Mouse (Mus musculus) gonadal fat pad, adult 2 months (tissue): ENCODE data around the gene Sh2d1b1. TPM values are rescaled to one million over a fixed set of nuclear protein-coding genes. Genes with fewer than 3 reads are reported as not detected.
"Not testable (repeated sequence)": the region's sequence is repeated elsewhere in the genome, so short reads cannot be mapped to it uniquely, and the experiment has no call there.

ENCODE experiments used
- DNase-seq: peaks from one replicate; pipeline ENCODE4 v3.0.0-alpha.2; 2012; ENCODE audit warnings: low read depth
- polyA plus RNA-seq: library from polyadenylated mRNA; depleted of rRNA; stranded (reverse); fragments of >200 nt; gene quantifications from 2 replicates; pipeline ENCODE4 v1.2.3, GENCODE M21; 2012; rRNA removed

Sh2d1b1 gene
- polyA plus RNA-seq, result 0.23 and 0.39 TPM in 2 replicates

- no peak for DNase-seq
Observed at GRCm38 (mm10) chr1:170277016-170277415, at the start of gene Sh2d1b1. TSS of gene Sh2d1b1 (plus strand) at chr1:170277320.

- not testable (repeated sequence) for DNase-seq
Observed at GRCm38 (mm10) chr1:170232688-170233087, 44.4 kb upstream of the Sh2d1b1 start, which contains the start of gene Sh2d1b2. TSS of gene Sh2d1b2 (plus strand) at chr1:170232749.

DNA sequence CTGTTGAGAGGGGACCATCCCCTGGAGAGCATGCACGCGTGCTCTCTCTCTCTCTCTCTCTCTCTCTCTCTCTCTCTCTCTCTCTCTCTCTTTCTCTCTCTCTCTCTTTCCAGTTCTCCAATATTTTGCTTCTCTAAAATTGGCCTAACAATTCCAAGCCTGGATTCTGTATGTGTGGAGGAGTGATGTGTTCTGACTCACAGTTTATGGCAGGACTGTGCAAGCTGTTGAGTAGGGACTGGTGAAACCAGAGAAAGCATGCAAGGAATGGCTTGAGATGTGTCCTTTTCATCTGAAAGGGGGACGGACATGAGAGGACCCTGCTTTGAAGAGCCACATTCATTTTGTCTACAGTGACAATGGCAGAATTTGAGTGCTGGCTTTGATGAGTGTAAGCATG, 32.1 kb upstream of the Sh2d1b1 start:
- DNase-seq, result no peak

DNA sequence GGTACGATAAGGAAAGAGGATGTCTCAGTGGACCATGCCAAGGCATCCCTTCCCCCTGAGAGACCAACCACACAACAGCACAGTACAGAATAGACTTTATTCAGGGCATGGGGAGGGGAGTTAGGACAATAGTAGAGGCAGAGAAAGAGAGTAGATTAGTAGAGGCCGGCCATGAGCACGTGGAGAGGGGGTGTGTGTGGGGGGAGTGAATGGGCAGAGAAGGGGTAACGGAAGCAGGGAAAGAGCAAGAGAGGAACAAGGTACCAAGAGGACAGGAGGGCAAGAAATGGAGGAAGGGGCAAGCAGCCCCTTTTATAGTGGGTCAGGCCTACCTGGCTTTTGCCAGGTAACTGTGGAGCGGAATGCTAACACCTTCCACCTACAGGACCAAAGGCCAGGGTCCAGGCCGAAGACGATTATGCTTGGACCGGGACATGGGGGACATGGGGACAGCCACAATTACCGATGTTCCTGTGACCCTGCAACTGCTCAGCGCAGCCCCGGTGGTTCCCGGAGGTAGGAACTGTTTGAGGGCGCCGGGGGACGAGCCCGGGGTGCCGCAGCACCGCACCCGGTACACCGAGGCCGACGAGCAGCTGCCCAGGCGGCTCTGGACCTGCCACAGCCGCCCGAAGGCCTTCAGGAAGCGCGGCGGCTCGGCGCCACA, 22.1 kb upstream of the Sh2d1b1 start:
- no peak for DNase-seq

DNA sequence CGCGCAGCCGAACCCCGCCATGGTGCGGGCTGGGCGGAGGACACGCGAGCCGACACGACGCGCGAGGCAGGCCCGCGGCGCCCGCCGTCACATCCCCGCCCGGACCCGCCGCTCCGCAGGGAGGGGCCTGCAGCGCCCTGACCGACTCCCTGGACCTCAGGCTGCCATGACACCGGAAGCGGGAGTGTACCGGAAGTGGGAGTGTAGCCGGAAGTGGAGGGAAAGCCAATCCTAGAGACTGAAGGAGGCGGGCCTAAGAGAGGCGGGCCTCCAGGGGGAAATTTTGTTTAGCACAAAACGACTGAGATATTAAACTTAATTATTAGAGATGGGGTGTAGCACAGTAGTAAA, 21.6 kb upstream of the Sh2d1b1 start:
- DNase-seq, result peak; percentile 19

DNA sequence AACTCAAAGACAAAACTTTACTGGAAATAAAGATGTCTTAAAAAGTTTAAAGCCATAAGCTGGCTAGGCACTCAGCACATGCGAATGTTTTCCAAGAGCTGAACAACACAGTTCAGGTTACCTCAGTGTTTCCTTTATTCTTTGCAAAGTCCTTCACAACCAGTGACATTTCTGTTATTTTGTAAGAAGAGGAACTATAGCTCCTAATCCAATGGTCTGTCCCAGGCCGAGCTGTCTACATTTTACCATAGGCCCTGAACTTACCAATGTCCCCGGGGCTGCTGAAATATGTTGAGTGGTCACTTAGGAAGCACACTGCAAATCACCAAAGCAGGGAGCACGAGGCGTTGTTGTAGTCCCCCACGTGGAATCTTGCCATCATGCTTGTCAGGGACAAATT, 6.8 kb upstream of the Sh2d1b1 start:
- no peak for DNase-seq

DNA sequence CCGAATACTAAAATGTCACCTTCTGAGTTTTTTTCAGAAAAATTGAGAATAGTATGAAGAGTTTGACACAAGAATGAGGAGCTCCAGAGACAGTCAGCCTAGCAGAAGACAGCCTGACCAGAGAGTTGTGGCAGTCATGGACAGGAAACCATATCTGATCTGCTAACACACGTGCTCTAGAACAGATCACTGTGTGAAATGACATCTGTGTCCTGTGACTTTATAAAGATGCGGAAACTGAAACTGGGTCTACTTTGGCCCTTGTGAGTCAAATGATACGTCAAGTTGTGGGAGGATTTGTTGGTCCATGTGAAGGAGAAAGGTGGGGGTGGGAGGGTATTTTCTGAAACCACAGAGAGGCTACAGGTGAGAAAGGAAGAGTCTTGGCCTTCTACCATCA, 6.4 kb upstream of the Sh2d1b1 start:
- DNase-seq, result no peak

- no peak for DNase-seq
Observed at GRCm38 (mm10) chr1:170273252-170273651, 3.9 kb upstream of the Sh2d1b1 start.

GRCm38 (mm10) chr1:170282415-170283129, 5.5 kb downstream of the Sh2d1b1 start:
- DNase-seq, result no peak

DNA sequence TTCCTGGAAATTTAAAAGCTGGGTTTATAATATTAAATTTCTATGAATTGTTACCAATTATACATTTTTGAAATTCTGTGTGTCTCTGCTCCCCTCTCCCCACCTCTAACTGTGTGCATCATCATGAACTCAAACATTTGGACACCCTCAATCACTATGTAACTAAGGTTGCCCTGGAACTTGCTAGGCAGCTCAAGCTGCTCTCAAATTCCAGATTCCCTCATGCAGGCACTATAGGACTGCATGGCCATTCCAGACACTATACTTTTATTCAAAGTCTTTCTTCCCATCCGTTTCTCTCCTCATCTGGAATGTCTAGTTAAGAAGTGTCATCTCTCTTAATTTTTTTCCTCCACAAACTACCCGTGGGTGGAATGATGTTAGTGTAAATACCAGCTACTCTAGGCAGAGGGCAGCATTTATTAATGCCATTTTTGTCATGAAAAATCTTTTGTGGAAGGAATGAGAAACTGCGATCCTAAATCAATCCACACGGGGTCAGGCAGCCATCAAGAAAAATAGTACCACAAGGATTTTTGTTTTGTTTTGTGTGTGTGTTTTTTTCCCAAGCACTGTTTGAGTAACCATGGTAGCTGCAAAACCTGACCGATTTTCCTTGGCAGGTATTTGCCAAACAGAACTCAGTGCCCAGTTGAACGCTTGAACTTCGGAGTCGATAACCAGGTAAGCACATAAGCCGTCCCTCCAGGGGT, 15.3 kb downstream of the Sh2d1b1 start:
- DNase-seq, result peak; percentile 20

GRCm38 (mm10) chr1:170293257-170293656, 16.1 kb downstream of the Sh2d1b1 start:
- no peak for DNase-seq

DNA sequence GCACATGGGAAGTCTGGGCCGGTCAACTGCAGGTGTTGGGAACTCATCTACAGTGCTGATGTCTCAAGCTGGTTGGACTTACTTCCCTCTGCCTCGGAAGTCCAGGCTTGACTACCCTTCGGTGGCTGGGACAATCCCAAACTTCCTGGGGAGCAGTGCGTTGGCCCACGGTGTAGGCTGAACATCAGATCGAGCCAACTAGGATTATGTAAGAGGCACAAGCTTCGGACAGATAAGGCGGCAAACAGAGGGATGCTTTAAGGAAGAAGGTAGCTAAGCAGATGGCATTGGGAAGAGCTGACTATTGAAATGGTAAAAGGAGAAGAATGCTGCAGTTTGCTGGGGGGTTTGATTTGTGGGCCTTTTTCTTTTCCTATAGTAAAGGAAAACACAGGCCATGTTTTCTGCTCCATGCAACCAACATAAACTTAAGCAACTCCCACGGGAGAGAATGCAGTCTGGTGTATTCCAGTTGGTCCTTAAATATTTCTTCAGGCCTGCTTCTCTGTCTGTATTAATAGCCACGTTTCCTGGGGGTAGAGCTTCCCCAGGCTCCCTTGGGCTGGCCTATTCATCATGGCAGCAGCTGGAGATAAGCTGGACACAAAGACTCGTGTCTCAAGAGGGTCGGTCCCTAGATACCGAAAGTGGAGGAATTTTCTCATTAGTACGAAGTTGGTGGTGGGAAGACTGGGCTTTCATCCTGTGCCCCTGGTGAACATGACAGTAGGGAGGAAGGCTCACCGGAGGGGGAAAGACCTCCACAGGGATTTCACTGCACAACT, 17.9 kb downstream of the Sh2d1b1 start:
- no peak for DNase-seq

DNA sequence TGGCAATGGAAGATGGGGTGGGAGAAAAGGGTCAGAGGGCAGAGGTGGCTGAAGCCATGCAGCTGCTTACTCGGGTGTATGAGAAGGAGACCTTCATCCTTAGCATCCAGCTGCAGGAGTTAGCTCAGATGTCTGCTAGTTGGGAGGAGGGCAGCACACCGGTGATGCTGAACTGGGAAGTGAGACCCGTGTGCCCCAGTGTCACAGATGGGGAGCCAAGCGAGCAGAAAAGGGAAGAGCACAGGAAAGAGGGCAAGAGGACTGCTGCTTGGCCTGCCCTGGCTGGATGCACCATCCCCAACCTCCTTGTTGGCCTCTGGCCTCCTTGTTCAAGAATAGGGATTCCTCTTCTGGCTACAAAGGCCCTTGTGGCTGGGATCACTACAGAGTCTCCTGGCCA, 22.4 kb downstream of the Sh2d1b1 start:
- no peak for DNase-seq

GRCm38 (mm10) chr1:170301686-170302085, 24.6 kb downstream of the Sh2d1b1 start:
- no peak for DNase-seq

DNA sequence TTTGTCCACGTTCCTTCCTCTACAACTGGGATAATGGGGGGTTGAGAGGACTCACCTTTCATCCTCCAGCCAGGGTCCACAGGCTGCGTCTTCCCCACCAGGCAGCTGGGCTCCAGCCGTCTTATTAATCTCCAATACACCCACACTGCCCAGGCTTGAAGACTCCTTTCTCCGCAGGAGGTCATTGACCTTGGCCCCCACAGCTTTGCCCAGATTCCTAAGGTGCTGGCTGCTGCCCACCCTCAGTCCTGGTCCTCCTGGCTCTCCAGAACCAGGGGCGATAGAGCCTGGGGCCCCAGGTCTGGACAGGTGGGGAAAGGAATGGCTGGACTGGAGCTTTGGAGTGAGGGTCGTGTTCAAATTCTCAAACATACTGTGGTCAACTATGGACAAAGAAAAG, 25.3 kb downstream of the Sh2d1b1 start:
- DNase-seq, result no peak

DNA sequence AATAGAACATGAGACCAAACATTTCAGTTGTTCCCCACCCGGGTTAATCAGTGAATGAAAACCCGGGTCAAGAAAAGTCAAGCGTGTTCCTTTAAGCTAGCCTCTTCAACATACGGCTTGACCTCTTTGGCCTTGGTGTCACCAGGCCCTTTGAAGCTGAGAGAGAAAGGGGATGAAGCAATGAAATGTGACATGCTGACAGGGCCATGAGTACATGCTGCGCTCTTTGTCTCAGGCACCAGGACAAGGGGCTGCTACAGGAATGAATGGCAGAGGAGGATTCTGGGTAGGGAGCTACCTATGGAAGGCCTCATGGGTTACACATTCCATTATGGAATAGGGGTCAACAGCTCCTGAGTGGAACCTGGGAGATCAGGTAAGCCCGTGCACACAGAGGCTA, 26.0 kb downstream of the Sh2d1b1 start:
- DNase-seq, result no peak

- DNase-seq, result no peak
Observed at GRCm38 (mm10) chr1:170305002-170305401, 27.9 kb downstream of the Sh2d1b1 start.

- no peak for DNase-seq
Observed at GRCm38 (mm10) chr1:170306232-170306631, 29.1 kb downstream of the Sh2d1b1 start, which contains the start of gene Gm7694. TSS of gene Gm7694 (minus strand) at chr1:170306332.

GRCm38 (mm10) chr1:170308503-170308902, 31.4 kb downstream of the Sh2d1b1 start, which contains the start of gene Spata46:
TSS of gene Spata46 (plus strand) at chr1:170308803.
- DNase-seq, result no peak

- no peak for DNase-seq
Observed at GRCm38 (mm10) chr1:170311431-170311830, 34.3 kb downstream of the Sh2d1b1 start.

GRCm38 (mm10) chr1:170322046-170322445, 44.9 kb downstream of the Sh2d1b1 start:
- no peak for DNase-seq

DNA sequence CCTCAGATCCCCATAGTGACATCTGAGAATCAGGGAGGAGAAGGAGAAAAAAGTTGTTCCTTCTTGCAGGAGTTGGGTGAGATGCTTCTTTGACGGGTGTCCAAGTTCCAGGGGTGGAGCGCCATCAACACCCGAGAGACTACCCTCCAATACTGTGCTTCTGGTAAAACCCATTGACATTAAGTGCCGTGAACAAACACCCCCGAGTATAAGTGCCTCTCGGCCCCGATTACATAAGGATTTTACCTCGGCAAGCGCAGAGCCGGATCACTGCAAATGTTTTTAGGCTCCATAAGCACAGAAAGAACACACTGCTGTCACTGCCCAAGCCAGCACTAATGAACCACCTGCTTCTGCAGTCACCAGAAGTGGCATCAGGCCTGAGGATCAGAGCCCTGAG, 45.9 kb downstream of the Sh2d1b1 start:
- no peak for DNase-seq
